Mouse (Mus musculus): ENCODE results near the gene Elfn1. TPM values are rescaled to one million over a fixed set of nuclear protein-coding genes. Genes with fewer than 3 reads are reported as not detected.

Elfn1 gene
- total and polyA plus RNA-seq, 2 experiments from 2014 or later: 3.1 to 57.5 TPM

GRCm38 (mm10) chr5:139894025-139894508 is 13.7 kb upstream of the Elfn1 start:
- WGBS: 42% methylated on average over 12 of the region's 12 CpGs

GRCm38 (mm10) chr5:139899044-139899443 is 8.7 kb upstream of the Elfn1 start:
- Histone ChIP-seq H3K9ac (replicated peaks; ENCODE audit: low read length, poor library complexity, severe bottlenecking) (no peak overlapping the region), H3K36me3 (ENCODE audit: insufficient read depth, low read length) (no peaks in the 10 kb centered on the region), H3K4me2 (ENCODE audit: low read depth, low read length, poor library complexity, severe bottlenecking) (no peak overlapping the region), H3K9me3 (ENCODE audit: low read length) (no peaks in the 10 kb centered on the region), H3K4me3 (ENCODE audit: low read depth, low read length) (no peak overlapping the region), H3K27ac (ENCODE audit: low read depth, low read length) (no peak overlapping the region), H3K27me3 (ENCODE audit: insufficient read depth, low read length) (no peaks in the 10 kb centered on the region), H3K4me1 (ENCODE audit: insufficient read depth, low read length) (no peaks in the 10 kb centered on the region)
- no peak for DNase-seq (ENCODE audit: low spot score)
- WGBS: 55% methylated on average over 7 of the region's 7 CpGs
- TF ChIP-seq CTCF (IDR thresholded peaks at IDR 0.05): no peak
- ATAC-seq (ENCODE audit: low FRiP score): no peak

More at GRCm38 (mm10) chr5:139894025-139894508, 13.7 kb upstream of the Elfn1 start:
- Histone ChIP-seq H3K4me1 (ENCODE audit: insufficient read depth, low read length) (peaks cover 3% of the 10 kb centered on the region; the same call in 1 of the 2 replicates), H3K27ac (ENCODE audit: low read depth, low read length) (no peak overlapping the region), H3K4me3 (ENCODE audit: low read depth, low read length) (no peak overlapping the region), H3K27me3 (ENCODE audit: insufficient read depth, low read length) (no peaks in the 10 kb centered on the region), H3K9ac (replicated peaks; ENCODE audit: low read length, poor library complexity, severe bottlenecking) (no peak overlapping the region), H3K4me2 (ENCODE audit: low read depth, low read length, poor library complexity, severe bottlenecking) (no peak overlapping the region), H3K9me3 (ENCODE audit: low read length) (no peaks in the 10 kb centered on the region), H3K36me3 (ENCODE audit: insufficient read depth, low read length) (no peaks in the 10 kb centered on the region)
- no peak for ATAC-seq (ENCODE audit: low FRiP score)
- no peak for TF ChIP-seq CTCF (IDR thresholded peaks at IDR 0.05)
- peak; percentile 55 for DNase-seq (ENCODE audit: low spot score)

GRCm38 (mm10) chr5:139905121-139905520 is 2.6 kb upstream of the Elfn1 start:
- no peak for TF ChIP-seq CTCF (IDR thresholded peaks at IDR 0.05)
- H3K4me1 ChIP-seq (ENCODE audit: insufficient read depth, low read length): peaks cover 4% of the 10 kb centered on the region; the same call in 1 of the 2 replicates
- H3K27me3 ChIP-seq (ENCODE audit: insufficient read depth, low read length): peaks cover 2% of the 10 kb centered on the region; the same call in 1 of the 2 replicates
- no peak overlapping the region for H3K4me2 ChIP-seq (ENCODE audit: low read depth, low read length, poor library complexity, severe bottlenecking)
- no peak overlapping the region for H3K27ac ChIP-seq (ENCODE audit: low read depth, low read length)
- H3K9ac ChIP-seq (replicated peaks; ENCODE audit: low read length, poor library complexity, severe bottlenecking): no peak overlapping the region
- no peak overlapping the region for H3K4me3 ChIP-seq (ENCODE audit: low read depth, low read length)
- no peak for ATAC-seq (ENCODE audit: low FRiP score)
- H3K9me3 ChIP-seq (ENCODE audit: low read length): no peaks in the 10 kb centered on the region
- no peak for DNase-seq (ENCODE audit: low spot score)
- H3K36me3 ChIP-seq (ENCODE audit: insufficient read depth, low read length): no peaks in the 10 kb centered on the region
- 79% methylated on average over 5 of the region's 5 CpGs for WGBS

DNA sequence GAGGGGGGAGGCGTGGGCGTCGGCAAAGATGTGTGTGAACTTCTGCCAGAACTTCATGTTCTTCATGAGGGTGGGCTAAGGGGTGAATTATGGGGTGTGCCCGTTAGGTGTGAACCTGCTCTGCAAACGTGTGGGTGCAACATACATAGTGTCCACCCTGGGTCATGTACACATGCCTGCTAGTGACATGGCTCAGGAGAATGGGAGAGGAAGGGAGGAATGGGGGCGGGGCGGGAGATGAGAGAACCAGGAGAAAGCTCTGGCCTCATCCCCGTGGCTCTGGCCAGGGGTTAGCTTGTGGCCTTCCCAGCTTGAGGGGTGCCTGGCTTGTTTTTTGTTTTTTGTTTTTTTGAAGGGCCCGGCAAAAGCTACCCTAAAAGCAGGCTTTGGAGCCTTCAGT is 1.2 kb upstream of the Elfn1 start:
- H3K9ac ChIP-seq (replicated peaks; ENCODE audit: low read length, poor library complexity, severe bottlenecking): no peak overlapping the region
- peak overlapping the region; percentile 55; the same call in 1 of the 2 replicates for H3K4me3 ChIP-seq (ENCODE audit: low read depth, low read length)
- H3K9me3 ChIP-seq (ENCODE audit: low read length): no peaks in the 10 kb centered on the region
- no peaks in the 10 kb centered on the region for H3K36me3 ChIP-seq (ENCODE audit: insufficient read depth, low read length)
- no peak for TF ChIP-seq CTCF (IDR thresholded peaks at IDR 0.05)
- ATAC-seq (ENCODE audit: low FRiP score): no peak
- WGBS: 48% methylated on average over 9 of the region's 9 CpGs
- H3K27ac ChIP-seq (ENCODE audit: low read depth, low read length): no peak overlapping the region
- H3K4me1 ChIP-seq (ENCODE audit: insufficient read depth, low read length): peaks cover 7% of the 10 kb centered on the region; the same call in 1 of the 2 replicates
- no peak for DNase-seq (ENCODE audit: low spot score)
- H3K4me2 ChIP-seq (ENCODE audit: low read depth, low read length, poor library complexity, severe bottlenecking): peak overlapping the region; percentile 98
- H3K27me3 ChIP-seq (ENCODE audit: insufficient read depth, low read length): peaks cover 10% of the 10 kb centered on the region

DNA sequence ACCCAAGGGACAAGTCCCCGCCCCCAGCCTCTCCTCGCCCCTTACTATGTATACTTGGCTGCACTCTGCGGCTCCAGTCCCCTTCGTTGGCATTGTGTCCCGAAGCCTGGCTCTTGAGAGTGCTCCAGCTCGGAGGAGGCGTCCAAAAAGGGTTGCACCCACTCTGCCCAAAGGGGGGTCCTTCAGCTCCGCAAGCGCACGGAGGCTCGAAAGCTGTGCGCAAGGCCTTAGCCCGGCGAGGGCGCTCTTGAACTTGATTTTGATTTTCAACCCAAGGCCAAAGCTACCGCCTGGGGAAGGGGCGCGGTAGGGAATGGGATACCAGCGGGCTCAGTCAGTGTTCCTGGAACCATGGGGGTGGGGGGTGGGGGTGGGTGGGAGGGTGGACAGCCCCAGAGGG is 502 bp upstream of the Elfn1 start:
- DNase-seq (ENCODE audit: low spot score) (peak; percentile 89), ATAC-seq (ENCODE audit: low FRiP score) (peak; percentile 39)
- TF ChIP-seq CTCF (IDR thresholded peaks at IDR 0.05): peak; percentile 76
- Histone ChIP-seq H3K9me3 (ENCODE audit: low read length) (no peaks in the 10 kb centered on the region), H3K4me1 (ENCODE audit: insufficient read depth, low read length) (peaks cover 9% of the 10 kb centered on the region; the same call in 1 of the 2 replicates), H3K9ac (replicated peaks; ENCODE audit: low read length, poor library complexity, severe bottlenecking) (peak overlapping the region; percentile 54), H3K4me3 (ENCODE audit: low read depth, low read length) (peak overlapping the region; percentile 55), H3K36me3 (ENCODE audit: insufficient read depth, low read length) (no peaks in the 10 kb centered on the region), H3K27ac (ENCODE audit: low read depth, low read length) (no peak overlapping the region), H3K27me3 (ENCODE audit: insufficient read depth, low read length) (peaks cover 10% of the 10 kb centered on the region), H3K4me2 (ENCODE audit: low read depth, low read length, poor library complexity, severe bottlenecking) (peak overlapping the region; percentile 98)
- 1% methylated on average over 19 of the region's 19 CpGs for WGBS

DNA sequence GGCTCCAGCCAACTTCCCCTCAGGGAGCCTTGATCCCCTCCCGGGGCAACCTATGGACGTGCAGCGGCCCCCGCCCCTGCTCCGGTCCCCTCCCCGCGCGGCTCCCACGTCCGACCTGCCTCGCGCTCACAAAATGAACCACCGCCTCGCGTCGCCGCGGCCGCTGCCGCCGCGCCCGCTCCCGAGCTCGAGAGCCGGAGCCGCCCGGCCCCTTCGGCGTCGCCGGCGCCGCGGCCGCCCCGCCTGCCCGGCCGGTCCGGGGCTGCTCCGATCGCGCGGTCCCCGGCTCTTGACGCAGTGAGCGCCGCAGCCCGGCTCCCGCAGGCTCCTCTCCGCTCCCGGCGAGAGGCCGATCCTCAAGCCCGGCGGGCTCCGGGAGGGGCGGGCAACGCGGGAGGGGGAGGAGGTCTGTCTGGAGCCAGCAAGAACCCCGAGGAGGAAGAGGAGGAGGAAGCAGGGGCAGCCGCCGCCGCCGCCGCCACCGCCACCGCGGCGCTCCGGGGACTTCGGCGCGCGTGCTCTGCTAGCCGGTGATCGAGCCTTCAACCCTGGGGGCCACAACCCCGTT is 584 bp downstream of the Elfn1 start:
- Histone ChIP-seq H3K36me3 (ENCODE audit: insufficient read depth, low read length) (no peaks in the 10 kb centered on the region), H3K27ac (ENCODE audit: low read depth, low read length) (peak overlapping the region; percentile 67), H3K27me3 (ENCODE audit: insufficient read depth, low read length) (peaks cover 18% of the 10 kb centered on the region), H3K4me2 (ENCODE audit: low read depth, low read length, poor library complexity, severe bottlenecking) (peak overlapping the region; percentile 98), H3K9ac (replicated peaks; ENCODE audit: low read length, poor library complexity, severe bottlenecking) (peak overlapping the region; percentile 54), H3K4me1 (ENCODE audit: insufficient read depth, low read length) (peaks cover 13% of the 10 kb centered on the region; the same call in 1 of the 2 replicates), H3K9me3 (ENCODE audit: low read length) (no peaks in the 10 kb centered on the region), H3K4me3 (ENCODE audit: low read depth, low read length) (peak overlapping the region; percentile 55)
- WGBS: under 1% methylated on average over 64 of the region's 78 CpGs
- no peak for TF ChIP-seq CTCF (IDR thresholded peaks at IDR 0.05)
- no peak for DNase-seq (ENCODE audit: low spot score)
- peak; percentile 26; the same call in 1 of the 2 replicates for ATAC-seq (ENCODE audit: low FRiP score)
